Mouse (Mus musculus) testis, adult 2 months (tissue): ENCODE measurements around the gene 1700057G04Rik. TPM values are rescaled to one million over a fixed set of nuclear protein-coding genes. Genes with fewer than 3 reads are reported as not detected.

Experiments used
- H3K27ac ChIP-seq: fragments of 200-500 bp; 2 replicates; pipeline ENCODE4 v1.5.1; 2012; ENCODE audit warnings: low read depth, low read length; ENCODE audit not compliant: control insufficient read depth, insufficient read depth
- H3K27me3 ChIP-seq: fragments of 200-500 bp; 2 replicates; pipeline ENCODE4 v1.6.1; 2012; ENCODE audit warnings: mild to moderate bottlenecking, low read length, moderate library complexity; ENCODE audit not compliant: control insufficient read depth, insufficient read depth
- H3K36me3 ChIP-seq: fragments of 200-500 bp; 2 replicates; pipeline ENCODE4 v1.6.1; 2012; ENCODE audit warnings: mild to moderate bottlenecking, low read length; ENCODE audit not compliant: control insufficient read depth, insufficient read depth
- H3K4me1 ChIP-seq: fragments of 200-500 bp; 2 replicates; pipeline ENCODE4 v1.6.1; 2012; ENCODE audit warnings: low read length; ENCODE audit not compliant: control insufficient read depth, insufficient read depth
- H3K4me3 ChIP-seq: fragments of 200-500 bp; 2 replicates; pipeline ENCODE4 v1.5.1; 2012; ENCODE audit warnings: low read depth, mild to moderate bottlenecking, low read length, moderate library complexity, mixed read lengths; ENCODE audit not compliant: control insufficient read depth
- CTCF ChIP-seq: fragments of 200-500 bp; IDR thresholded peaks from 2 replicates; pipeline ENCODE4 v1.5.1; 2012; ENCODE audit warnings: low read depth, mild to moderate bottlenecking, inconsistent platforms, low read length, moderate library complexity; ENCODE audit not compliant: control insufficient read depth, insufficient read depth, insufficient replicate concordance
- POLR2A ChIP-seq: fragments of 200-500 bp; IDR thresholded peaks from 2 replicates; pipeline ENCODE4 v1.6.1; 2012; ENCODE audit warnings: low read depth, mild to moderate bottlenecking, inconsistent platforms, low read length, moderate library complexity; ENCODE audit not compliant: control insufficient read depth
- polyA plus RNA-seq: library from polyadenylated mRNA; depleted of rRNA; stranded (reverse); fragments of >200 nt; gene quantifications from 2 replicates; pipeline ENCODE4 v1.2.3, GENCODE M21; 2012; rRNA removed

Gene 1700057G04Rik
- polyA plus RNA-seq: 139 and 170 TPM in 2 replicates

DNA sequence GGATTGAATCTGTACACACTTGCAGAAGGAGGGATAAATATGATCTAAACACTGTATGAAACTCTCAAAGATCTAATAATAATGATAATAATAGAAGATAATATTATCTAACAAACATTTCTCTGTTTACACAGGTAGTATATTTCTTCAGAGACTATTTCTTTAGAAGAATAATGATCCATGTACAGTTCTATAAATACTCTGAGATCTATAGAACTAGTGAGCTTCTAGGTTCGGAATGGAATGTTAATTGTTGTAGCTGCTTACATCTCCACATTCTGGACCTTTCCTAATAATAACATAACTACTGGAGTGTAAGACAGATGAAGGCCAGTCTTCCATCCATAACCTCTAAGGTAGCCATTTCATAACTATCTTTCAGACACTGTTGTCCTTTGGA, at the start of gene 1700057G04Rik:
1700057G04Rik (plus strand) TSS at position 301 of the 400 bp plus-strand sequence.
- no peaks in the 10 kb centered on the region for H3K27me3 ChIP-seq
- no peaks in the 10 kb centered on the region for H3K4me1 ChIP-seq
- H3K36me3 ChIP-seq: no peaks in the 10 kb centered on the region
- no peak for TF ChIP-seq CTCF
- no peak for TF ChIP-seq POLR2A
- no peak within 1 kb of the TSS for H3K27ac ChIP-seq
- peak within 1 kb of the TSS; percentile 32; the same call in 1 of the 2 replicates for H3K4me3 ChIP-seq

GRCm38 (mm10) chr9:92260481-92261159, 48.6 kb upstream of the 1700057G04Rik start:
- Histone ChIP-seq H3K27me3 (no peaks in the 10 kb centered on the region), H3K36me3 (no peaks in the 10 kb centered on the region), H3K4me1 (no peaks in the 10 kb centered on the region), H3K4me3 (no peak overlapping the region), H3K27ac (no peak overlapping the region)
- TF ChIP-seq CTCF (no peak), POLR2A (no peak)

DNA sequence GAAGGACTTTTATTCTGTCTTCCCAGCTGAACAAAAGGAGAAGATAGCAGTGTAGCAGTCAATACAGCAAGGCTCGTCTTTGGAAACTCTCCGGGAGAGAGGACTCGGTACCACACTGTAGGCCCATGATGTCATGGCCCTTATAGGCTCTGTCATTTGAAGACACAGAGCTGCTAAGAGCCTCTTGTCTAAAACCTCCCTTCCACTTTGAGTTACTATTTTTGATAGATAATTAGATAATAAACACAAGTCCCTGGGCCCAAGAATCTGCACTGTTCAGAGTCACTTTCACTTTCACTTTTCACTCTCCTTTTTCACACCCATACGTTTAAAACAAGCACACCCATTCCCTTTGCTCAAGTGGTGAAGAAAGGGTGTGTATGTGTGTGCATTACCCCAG, 43.5 kb upstream of the 1700057G04Rik start:
- Histone ChIP-seq H3K36me3 (no peaks in the 10 kb centered on the region), H3K27ac (no peak overlapping the region), H3K27me3 (no peaks in the 10 kb centered on the region), H3K4me3 (no peak overlapping the region), H3K4me1 (no peaks in the 10 kb centered on the region)
- TF ChIP-seq POLR2A (no peak), CTCF (no peak)

DNA sequence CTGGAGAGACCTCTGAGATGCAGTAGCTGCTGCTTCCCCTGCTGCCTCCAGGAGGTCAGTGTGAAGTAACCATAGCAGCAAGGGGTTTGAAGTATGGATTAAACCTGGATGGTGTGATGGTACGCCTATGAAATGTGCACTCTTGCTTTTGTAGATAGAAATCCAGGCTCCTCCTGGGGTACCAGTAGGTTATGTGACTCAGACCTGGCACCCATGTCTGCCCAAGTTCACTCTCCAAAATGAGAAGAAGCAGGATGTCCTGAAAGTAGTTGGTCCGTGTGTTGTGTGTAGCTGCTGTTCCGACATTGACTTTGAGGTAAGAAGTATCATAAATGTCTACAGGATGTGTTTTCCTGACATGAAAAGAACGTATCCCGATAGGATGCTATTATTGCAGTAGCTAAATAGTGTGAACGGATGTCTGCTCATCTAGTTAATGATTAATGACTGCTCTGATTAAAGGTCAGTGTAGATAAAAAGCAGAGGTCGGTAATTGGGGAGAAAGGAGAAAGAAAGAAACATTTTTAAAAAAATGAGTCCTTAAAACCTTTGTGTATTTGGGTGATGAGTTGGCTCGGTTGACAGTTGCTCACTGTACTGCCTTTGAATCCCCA, 42.5 kb upstream of the 1700057G04Rik start:
- TF ChIP-seq CTCF (no peak), POLR2A (no peak)
- Histone ChIP-seq H3K36me3 (no peaks in the 10 kb centered on the region), H3K27ac (no peak overlapping the region), H3K4me3 (no peak overlapping the region), H3K4me1 (no peaks in the 10 kb centered on the region), H3K27me3 (no peaks in the 10 kb centered on the region)

DNA sequence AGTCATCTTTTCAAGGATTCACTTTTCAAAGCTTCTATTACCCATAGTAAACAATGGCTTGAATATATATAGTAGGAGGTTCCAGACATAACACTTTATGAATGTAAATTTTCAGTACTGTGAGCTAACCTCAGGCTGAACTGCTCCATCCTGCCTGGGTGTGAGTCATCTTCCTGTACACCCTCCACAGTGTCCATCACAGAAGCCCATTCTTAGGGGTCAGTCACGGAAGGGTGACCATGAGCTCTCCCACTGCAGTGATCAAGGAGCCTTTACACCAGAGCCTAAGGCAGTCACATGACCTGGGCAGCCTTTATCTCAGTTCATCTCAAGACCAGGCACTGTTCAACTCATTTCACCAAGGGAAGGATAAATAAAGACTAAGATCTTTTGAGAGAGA, 41.4 kb upstream of the 1700057G04Rik start:
- Histone ChIP-seq H3K27ac (no peak overlapping the region), H3K36me3 (no peaks in the 10 kb centered on the region)
- TF ChIP-seq CTCF (no peak), POLR2A (no peak)

GRCm38 (mm10) chr9:92269829-92270404, 39.3 kb upstream of the 1700057G04Rik start:
- H3K36me3 ChIP-seq: no peaks in the 10 kb centered on the region

More for the DNA sequence above, 41.4 kb upstream of the 1700057G04Rik start:
- H3K27me3 ChIP-seq: no peaks in the 10 kb centered on the region
- no peak overlapping the region for H3K4me3 ChIP-seq
- H3K4me1 ChIP-seq: no peaks in the 10 kb centered on the region

DNA sequence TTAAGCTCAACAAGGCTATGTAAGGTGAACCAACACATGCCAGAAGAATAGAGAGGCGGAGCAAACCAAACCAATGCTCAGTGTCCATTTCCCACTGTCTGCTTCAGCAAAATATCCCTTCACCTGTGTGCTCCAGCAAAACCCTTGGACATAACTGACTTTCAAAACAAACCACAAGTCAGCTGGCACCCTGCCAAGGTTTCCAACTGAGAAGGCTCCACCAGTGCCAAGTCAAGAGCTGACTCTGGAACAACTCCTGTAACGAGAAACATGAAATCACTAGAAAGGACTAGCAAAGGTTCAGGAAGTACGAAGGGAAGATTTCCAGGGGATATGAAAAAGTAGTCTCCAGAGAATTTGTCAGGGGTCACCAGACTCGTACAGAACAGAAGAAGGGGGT, 38.2 kb upstream of the 1700057G04Rik start:
- TF ChIP-seq POLR2A (no peak), CTCF (no peak)
- no peaks in the 10 kb centered on the region for H3K4me1 ChIP-seq
- H3K27ac ChIP-seq: no peak overlapping the region
- H3K4me3 ChIP-seq: no peak overlapping the region
- H3K36me3 ChIP-seq: no peaks in the 10 kb centered on the region
- H3K27me3 ChIP-seq: no peaks in the 10 kb centered on the region

More at GRCm38 (mm10) chr9:92269829-92270404, 39.3 kb upstream of the 1700057G04Rik start:
- no peaks in the 10 kb centered on the region for H3K27me3 ChIP-seq
- no peak overlapping the region for H3K4me3 ChIP-seq
- no peak for TF ChIP-seq POLR2A
- no peak for TF ChIP-seq CTCF
- H3K4me1 ChIP-seq: no peaks in the 10 kb centered on the region
- H3K27ac ChIP-seq: no peak overlapping the region
